Mouse (Mus musculus) neural tube, embryonic 11.5 days (tissue): ENCODE data around the gene Zbtb8a. TPM values are rescaled to one million over a fixed set of nuclear protein-coding genes. Genes with fewer than 3 reads are reported as not detected.

Experiments used
- ATAC-seq: fragments of 200-750 bp; cut with Nextera tagmentation; 2 replicates; pipeline ENCODE4 v1.8.0; 2017; ENCODE audit warnings: moderate number of reproducible peaks, mild to moderate bottlenecking, moderate TSS enrichment, moderate library complexity; ENCODE audit not compliant: insufficient read depth, low FRiP score, low TSS enrichment
- DNase-seq: peaks from one replicate; pipeline ENCODE4 v3.0.0-alpha.2; 2015; ENCODE audit warnings: low spot score
- H3K27ac ChIP-seq: fragments of 300-500 bp; sonication (generic); 2 replicates; pipeline ENCODE4 v1.5.1; 2014; ENCODE audit warnings: low read depth, mild to moderate bottlenecking, low read length
- H3K27me3 ChIP-seq: fragments of 300-500 bp; sonication (generic); 2 replicates; pipeline ENCODE4 v1.6.1; 2014; ENCODE audit warnings: mild to moderate bottlenecking, low read length, mixed read lengths; ENCODE audit not compliant: control insufficient read depth, insufficient read depth
- H3K36me3 ChIP-seq: fragments of 300-500 bp; sonication (generic); 2 replicates; pipeline ENCODE4 v1.6.1; 2014; ENCODE audit warnings: mild to moderate bottlenecking, low read length, moderate library complexity, mixed read lengths; ENCODE audit not compliant: control insufficient read depth, insufficient read depth
- H3K4me1 ChIP-seq: fragments of 300-500 bp; sonication (generic); 2 replicates; pipeline ENCODE4 v1.6.1; 2014; ENCODE audit warnings: low read length, mixed read lengths; ENCODE audit not compliant: control insufficient read depth, insufficient read depth
- H3K4me2 ChIP-seq: fragments of 300-500 bp; sonication (generic); 2 replicates; pipeline ENCODE4 v1.6.1; 2014; ENCODE audit warnings: low read depth, mild to moderate bottlenecking, moderate library complexity
- H3K4me3 ChIP-seq: fragments of 300-500 bp; sonication (generic); 2 replicates; pipeline ENCODE4 v1.5.1; 2014; ENCODE audit warnings: low read depth, low read length
- H3K9ac ChIP-seq: fragments of 300-500 bp; sonication (generic); 2 replicates; pipeline ENCODE4 v1.6.1; 2014; ENCODE audit warnings: mild to moderate bottlenecking, low read length
- H3K9me3 ChIP-seq: fragments of 300-500 bp; sonication (generic); 2 replicates; pipeline ENCODE4 v1.6.1; 2016; ENCODE audit warnings: low read length; ENCODE audit not compliant: control insufficient read depth
- WGBS: fragments of 180-500 bp; shearing (Covaris S2); extraction: QIAGEN DNeasy Blood & Tissue Kit; methylation state at CpG from one replicate; pipeline ENCODE4 v1.1.7; 2014; 5-methylcytosine and 5-hydroxymethylcytosine counted together
- polyA plus RNA-seq: library from polyadenylated mRNA; unstranded; fragments of >200 nt; fragmentation: Nextera tagmentation; extraction: Ambion mirVana; gene quantifications from 2 replicates; pipeline ENCODE4 v1.2.1, GENCODE M21; 2014

Zbtb8a gene
- polyA plus RNA-seq, 1 experiment from 2014 or later, result 7.4 TPM

GRCm38 (mm10) chr4:129394089-129394870, 16.4 kb upstream of the Zbtb8a start:
- no peaks in the 10 kb centered on the region for H3K36me3 ChIP-seq
- WGBS, result 38% methylated on average over 12 of the region's 12 CpGs
- no peaks in the 10 kb centered on the region for H3K9me3 ChIP-seq
- no peak overlapping the region for H3K9ac ChIP-seq
- ATAC-seq (no peak), DNase-seq (no peak)
- no peak overlapping the region for H3K27ac ChIP-seq
- no peaks in the 10 kb centered on the region for H3K27me3 ChIP-seq
- no peak overlapping the region for H3K4me3 ChIP-seq
- H3K4me2 ChIP-seq, result no peak overlapping the region
- H3K4me1 ChIP-seq, result no peaks in the 10 kb centered on the region

- DNase-seq, result no peak
- Histone ChIP-seq H3K9ac (no peak overlapping the region), H3K27ac (no peak overlapping the region), H3K36me3 (no peaks in the 10 kb centered on the region), H3K4me2 (no peak overlapping the region), H3K27me3 (no peaks in the 10 kb centered on the region), H3K4me1 (no peaks in the 10 kb centered on the region), H3K4me3 (no peak overlapping the region), H3K9me3 (no peaks in the 10 kb centered on the region)
- WGBS, result 86% methylated on average over 7 of the region's 7 CpGs
- ATAC-seq, result no peak
These were observed 13.1 kb upstream of the Zbtb8a start for GRCm38 (mm10) chr4:129390936-129391557.

- no peak for DNase-seq
- 90% methylated on average over 14 of the region's 14 CpGs for WGBS
- ATAC-seq, result no peak
These were observed 12.4 kb upstream of the Zbtb8a start for GRCm38 (mm10) chr4:129390216-129390743.

GRCm38 (mm10) chr4:129388404-129388803, 10.5 kb upstream of the Zbtb8a start:
- DNase-seq (no peak), ATAC-seq (no peak)
- Histone ChIP-seq H3K4me3 (no peak overlapping the region), H3K27ac (no peak overlapping the region), H3K36me3 (no peaks in the 10 kb centered on the region), H3K9me3 (no peaks in the 10 kb centered on the region), H3K4me2 (no peak overlapping the region), H3K27me3 (no peaks in the 10 kb centered on the region), H3K9ac (no peak overlapping the region), H3K4me1 (no peaks in the 10 kb centered on the region)
- WGBS, result 84% methylated on average over 5 of the region's 5 CpGs

More at GRCm38 (mm10) chr4:129390216-129390743, 12.4 kb upstream of the Zbtb8a start:
- Histone ChIP-seq H3K36me3 (no peaks in the 10 kb centered on the region), H3K9ac (no peak overlapping the region), H3K4me2 (no peak overlapping the region), H3K27ac (no peak overlapping the region), H3K27me3 (no peaks in the 10 kb centered on the region), H3K9me3 (no peaks in the 10 kb centered on the region), H3K4me3 (no peak overlapping the region), H3K4me1 (no peaks in the 10 kb centered on the region)

GRCm38 (mm10) chr4:129386989-129387388, 9.1 kb upstream of the Zbtb8a start:
- no peaks in the 10 kb centered on the region for H3K9me3 ChIP-seq
- no peak overlapping the region for H3K4me3 ChIP-seq
- no peaks in the 10 kb centered on the region for H3K4me1 ChIP-seq
- WGBS, result 76% methylated on average over 1 of the region's 2 CpGs
- H3K4me2 ChIP-seq, result no peak overlapping the region
- no peaks in the 10 kb centered on the region for H3K36me3 ChIP-seq
- H3K9ac ChIP-seq, result no peak overlapping the region
- no peak overlapping the region for H3K27ac ChIP-seq
- no peaks in the 10 kb centered on the region for H3K27me3 ChIP-seq
- no peak for DNase-seq
- no peak for ATAC-seq

GRCm38 (mm10) chr4:129386269-129386946, 8.5 kb upstream of the Zbtb8a start:
- ATAC-seq (no peak), DNase-seq (no peak)
- Histone ChIP-seq H3K4me3 (no peak overlapping the region), H3K36me3 (no peaks in the 10 kb centered on the region), H3K9ac (no peak overlapping the region), H3K27ac (no peak overlapping the region), H3K4me2 (no peak overlapping the region), H3K27me3 (no peaks in the 10 kb centered on the region), H3K4me1 (no peaks in the 10 kb centered on the region), H3K9me3 (no peaks in the 10 kb centered on the region)
- 89% methylated on average over 8 of the region's 8 CpGs for WGBS

- no peak overlapping the region for H3K4me3 ChIP-seq
- no peak overlapping the region for H3K27ac ChIP-seq
- no peaks in the 10 kb centered on the region for H3K27me3 ChIP-seq
- H3K9ac ChIP-seq, result no peak overlapping the region
- DNase-seq, result no peak
- no peak for ATAC-seq
- H3K4me2 ChIP-seq, result no peak overlapping the region
- H3K4me1 ChIP-seq, result no peaks in the 10 kb centered on the region
- no peaks in the 10 kb centered on the region for H3K36me3 ChIP-seq
- WGBS, result 89% methylated on average over 11 of the region's 11 CpGs
- no peaks in the 10 kb centered on the region for H3K9me3 ChIP-seq
These were observed 7.8 kb upstream of the Zbtb8a start for GRCm38 (mm10) chr4:129385685-129386084.

- Histone ChIP-seq H3K27ac (no peak overlapping the region), H3K27me3 (peaks cover 4% of the 10 kb centered on the region; the same call in 1 of the 2 replicates), H3K4me3 (no peak overlapping the region), H3K9ac (no peak overlapping the region), H3K4me1 (no peaks in the 10 kb centered on the region), H3K9me3 (no peaks in the 10 kb centered on the region), H3K36me3 (no peaks in the 10 kb centered on the region), H3K4me2 (no peak overlapping the region)
- ATAC-seq, result no peak
- DNase-seq, result no peak
- WGBS, result 41% methylated on average over 6 of the region's 6 CpGs
These were observed 6.5 kb upstream of the Zbtb8a start for GRCm38 (mm10) chr4:129384440-129384839.
